Mouse (Mus musculus): ENCODE data around the gene Lmnb2.

Lmnb2 gene

GRCm38 (mm10) chr10:80904709-80905108 lies 13.3 kb downstream of the Lmnb2 start:
- in situ Hi-C loops (cut with MboI; ENCODE audit: low pct_unique_long_range_greater_than_20kb in 1 of 2, low sequenced_read_pairs in 2 of 2, unreplicated experiment in 1 of 2), result no loop called here

DNA sequence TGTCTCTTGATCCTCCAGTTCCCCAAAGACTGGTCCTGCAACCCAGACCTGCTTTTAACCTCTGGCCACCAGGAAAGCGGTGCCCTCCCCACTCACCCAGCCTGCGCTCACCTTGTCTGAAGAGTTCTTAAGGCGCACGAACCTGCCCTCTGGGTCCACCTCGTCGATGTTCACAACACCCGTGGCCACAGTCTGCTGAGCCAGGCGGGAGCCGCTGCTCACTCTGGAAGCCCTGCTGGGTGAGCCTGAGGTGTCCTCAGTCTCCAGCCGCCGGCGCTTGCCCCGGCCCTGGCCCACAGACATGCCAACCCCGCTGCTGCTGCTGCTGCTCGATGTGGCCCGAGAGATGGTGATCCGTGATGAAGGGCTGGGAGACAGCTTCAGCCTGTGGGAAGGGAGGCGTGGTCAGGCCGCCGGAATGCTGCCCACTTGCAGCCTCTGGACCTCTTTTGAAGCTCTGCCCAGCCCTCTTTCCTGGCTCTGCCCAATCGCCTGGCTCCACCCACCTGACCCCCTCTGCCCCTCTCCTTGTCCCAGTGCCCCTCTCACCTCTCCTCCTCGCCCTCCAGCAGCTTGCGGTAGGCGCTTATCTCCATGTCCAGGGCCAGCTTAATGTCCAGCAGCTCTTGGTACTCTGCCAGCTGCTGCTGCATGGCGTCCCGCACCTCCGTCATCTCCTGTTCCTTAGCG lies 13.9 kb downstream of the Lmnb2 start:
- in situ Hi-C loops (cut with MboI; ENCODE audit: low pct_unique_long_range_greater_than_20kb in 1 of 2, low sequenced_read_pairs in 2 of 2, unreplicated experiment in 1 of 2), result no loop called here

DNA sequence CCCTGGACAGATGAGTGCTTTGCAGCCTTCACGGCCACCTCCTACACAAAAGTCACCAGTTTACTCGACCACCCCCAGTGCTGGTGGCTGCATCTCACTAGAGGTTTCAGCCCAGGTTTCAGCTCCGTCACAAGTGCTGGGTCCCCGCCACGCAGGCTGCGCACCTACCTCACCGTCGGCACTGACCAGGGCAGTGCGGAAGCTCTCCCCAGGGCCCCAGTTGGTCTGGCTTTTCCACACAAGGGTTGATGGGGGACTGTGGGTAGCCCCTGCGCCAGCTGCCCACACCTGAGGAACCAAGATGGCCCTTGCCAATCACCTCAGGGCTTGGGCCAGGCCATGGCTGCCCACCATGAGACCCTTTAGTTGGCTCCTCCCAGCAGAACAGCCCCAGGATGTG lies 14.8 kb downstream of the Lmnb2 start:
- in situ Hi-C loops (cut with MboI; ENCODE audit: low pct_unique_long_range_greater_than_20kb in 1 of 2, low sequenced_read_pairs in 2 of 2, unreplicated experiment in 1 of 2), result no loop called here

GRCm38 (mm10) chr10:80902273-80902940 lies 15.6 kb downstream of the Lmnb2 start:
- in situ Hi-C loops (cut with MboI; ENCODE audit: low pct_unique_long_range_greater_than_20kb in 1 of 2, low sequenced_read_pairs in 2 of 2, unreplicated experiment in 1 of 2), result no loop called here

DNA sequence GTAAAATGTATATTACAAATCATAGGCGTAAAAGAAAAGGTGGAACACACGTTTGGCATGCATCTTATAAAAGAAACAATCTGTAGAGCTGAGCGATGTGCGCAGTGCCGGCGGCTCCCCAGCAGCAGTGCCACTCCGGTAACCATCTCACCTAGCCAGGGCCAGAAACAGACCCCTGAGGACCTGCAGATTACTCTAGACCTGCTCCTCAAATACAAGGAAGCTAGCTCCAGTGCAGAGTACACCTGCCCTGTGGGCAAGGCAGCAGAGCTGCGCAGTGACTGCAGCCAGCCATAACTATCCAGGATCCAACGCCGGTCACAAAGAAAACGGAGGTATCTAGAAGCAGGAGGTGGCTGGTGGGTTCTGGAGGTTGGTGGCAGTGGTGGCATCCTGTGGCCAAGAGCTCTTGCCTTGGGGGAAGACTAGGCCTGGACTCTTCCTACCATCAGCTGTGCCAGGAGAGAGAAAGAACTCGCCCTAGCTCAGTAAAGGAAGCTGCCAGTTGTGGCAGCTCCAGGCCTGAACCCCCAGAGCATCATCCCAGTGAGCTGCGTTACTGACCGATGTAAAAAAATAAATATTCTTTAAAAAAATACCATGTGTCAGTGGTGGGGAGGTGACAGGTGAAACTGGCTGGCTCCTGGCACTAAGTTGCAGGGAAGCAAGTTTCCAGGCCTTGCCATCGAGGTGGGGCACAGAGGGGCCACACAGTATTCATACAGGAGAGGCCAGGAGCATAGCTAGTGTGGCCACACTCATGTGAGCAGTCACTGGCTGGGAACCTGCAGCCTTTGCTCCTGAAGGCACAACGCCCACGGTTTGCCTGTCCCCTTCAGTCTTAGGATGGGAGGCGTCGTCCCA lies 16.4 kb downstream of the Lmnb2 start:
- in situ Hi-C loops (cut with MboI; ENCODE audit: low pct_unique_long_range_greater_than_20kb in 1 of 2, low sequenced_read_pairs in 2 of 2, unreplicated experiment in 1 of 2), result no loop called here

DNA sequence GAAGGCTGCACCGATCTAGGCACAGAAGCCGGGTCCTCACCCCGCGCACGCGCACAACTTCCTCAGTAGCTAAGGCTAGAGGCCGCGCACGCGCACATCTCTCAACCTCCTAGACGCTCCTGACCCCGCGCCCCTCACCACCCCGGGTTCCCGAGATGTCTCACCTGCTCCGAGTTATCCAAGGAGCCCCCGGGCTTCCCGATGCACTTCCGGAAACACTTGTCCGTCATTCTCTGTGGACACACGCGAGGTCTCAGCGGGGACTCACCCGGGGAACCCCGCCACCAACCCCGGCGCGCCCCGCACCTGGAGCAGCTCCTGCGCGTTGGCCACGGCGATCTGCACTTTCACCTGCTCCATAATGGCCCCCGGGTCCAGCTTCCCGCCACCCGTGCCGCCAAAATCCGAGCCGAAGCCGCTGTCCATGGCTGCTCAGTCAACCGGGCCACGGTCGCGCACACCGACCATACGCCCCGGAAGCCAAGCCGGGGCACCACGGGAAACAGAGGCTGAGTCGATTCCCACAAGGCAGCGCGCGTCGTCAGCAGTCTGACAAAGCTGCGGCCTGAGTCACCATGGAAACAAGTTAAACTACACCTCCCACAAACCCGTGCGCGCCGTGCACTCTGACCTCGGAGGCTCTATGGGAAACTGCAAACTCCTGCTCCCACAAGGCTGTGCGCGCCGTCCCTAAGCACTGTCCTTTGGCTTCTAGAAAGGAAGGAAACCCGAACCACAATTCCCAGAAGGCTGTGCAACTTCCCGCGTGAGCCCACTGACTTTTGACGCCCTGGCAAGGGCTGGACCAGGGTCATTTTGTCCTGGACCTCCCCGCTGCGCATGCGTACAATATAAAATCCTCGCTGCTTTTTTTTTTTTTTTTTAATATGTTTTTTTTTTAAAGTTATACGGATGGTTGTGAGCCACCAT lies 17.5 kb downstream of the Lmnb2 start, which contains the start of gene Timm13:
Timm13 (minus strand) TSS at position 652 of the 930 bp plus-strand sequence.
- in situ Hi-C loops (cut with MboI; ENCODE audit: low pct_unique_long_range_greater_than_20kb in 1 of 2, low sequenced_read_pairs in 2 of 2, unreplicated experiment in 1 of 2), result no loop called here

- in situ Hi-C loops (cut with MboI; ENCODE audit: low pct_unique_long_range_greater_than_20kb in 1 of 2, low sequenced_read_pairs in 2 of 2, unreplicated experiment in 1 of 2), result no loop called here
Measured at GRCm38 (mm10) chr10:80899591-80900317, 18.3 kb downstream of the Lmnb2 start.

DNA sequence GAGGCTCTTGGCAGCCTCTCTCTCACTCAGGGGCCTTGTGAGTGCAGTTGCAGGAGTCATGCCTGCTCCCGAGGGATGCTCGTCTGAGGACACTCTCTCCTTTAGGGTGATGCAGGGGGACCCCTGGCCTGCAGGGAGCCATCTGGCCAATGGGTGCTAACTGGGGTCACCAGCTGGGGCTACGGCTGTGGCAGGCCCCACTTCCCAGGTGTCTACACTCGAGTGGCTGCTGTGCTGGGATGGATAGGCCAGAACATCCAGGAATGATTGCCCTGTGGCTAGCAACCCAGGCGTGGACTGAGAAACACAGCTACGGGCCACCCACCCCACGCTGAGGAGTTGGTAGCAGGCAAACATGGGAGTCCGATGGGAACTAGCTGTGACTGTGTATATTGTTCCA lies 19.0 kb downstream of the Lmnb2 start:
- in situ Hi-C loops (cut with MboI; ENCODE audit: low pct_unique_long_range_greater_than_20kb in 1 of 2, low sequenced_read_pairs in 2 of 2, unreplicated experiment in 1 of 2), result no loop called here

DNA sequence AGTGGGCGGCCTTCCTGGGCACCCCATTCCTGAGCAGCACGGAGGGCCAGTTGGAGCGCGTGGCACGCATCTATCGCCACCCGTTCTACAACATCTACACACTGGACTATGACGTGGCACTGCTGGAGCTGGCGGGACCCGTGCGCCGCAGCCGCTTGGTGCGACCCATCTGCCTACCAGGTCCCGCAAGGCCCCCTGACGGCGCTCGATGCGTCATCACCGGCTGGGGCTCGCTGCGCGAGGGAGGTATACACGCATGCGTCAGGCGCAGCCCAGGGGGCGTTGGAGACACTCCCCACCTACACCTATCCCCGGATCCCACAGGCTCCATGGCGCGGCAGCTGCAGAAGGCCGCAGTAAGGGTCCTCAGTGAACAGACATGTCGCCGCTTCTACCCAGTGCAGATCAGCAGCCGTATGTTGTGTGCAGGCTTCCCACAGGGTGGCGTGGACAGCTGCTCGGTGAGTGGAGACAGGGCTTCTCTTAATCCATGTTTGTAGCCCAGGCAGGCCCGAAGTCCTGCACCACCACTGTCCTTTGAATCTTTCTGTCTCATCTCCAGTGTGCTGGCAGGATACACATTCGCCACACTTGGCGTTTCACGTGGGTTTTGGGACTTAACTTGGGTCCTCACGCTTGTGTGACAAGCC lies 20.1 kb downstream of the Lmnb2 start:
- in situ Hi-C loops (cut with MboI; ENCODE audit: low pct_unique_long_range_greater_than_20kb in 1 of 2, low sequenced_read_pairs in 2 of 2, unreplicated experiment in 1 of 2), result no loop called here

GRCm38 (mm10) chr10:80896581-80897485 lies 21.2 kb downstream of the Lmnb2 start:
- in situ Hi-C loops (cut with MboI; ENCODE audit: low pct_unique_long_range_greater_than_20kb in 1 of 2, low sequenced_read_pairs in 2 of 2, unreplicated experiment in 1 of 2), result no loop called here

DNA sequence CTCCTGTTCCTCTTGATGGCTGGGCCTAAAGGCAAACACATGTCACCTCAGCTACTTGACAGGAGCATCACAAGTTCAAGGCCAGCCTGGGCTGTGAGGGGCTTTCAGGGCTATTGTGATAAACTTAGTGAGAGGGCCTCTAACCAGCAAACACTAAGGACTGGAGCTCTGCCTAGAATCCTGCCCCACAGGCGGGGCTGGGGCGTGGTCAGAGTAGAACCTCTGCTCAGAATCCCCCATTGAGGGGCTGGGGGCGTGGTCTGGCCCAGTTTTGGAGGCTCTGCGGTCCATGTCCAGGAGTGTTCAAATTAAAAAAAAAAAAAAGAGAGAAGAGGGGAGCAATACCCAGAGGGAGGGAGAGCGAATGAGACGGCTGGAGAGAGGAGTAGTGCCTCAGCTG lies 22.3 kb downstream of the Lmnb2 start:
- in situ Hi-C loops (cut with MboI; ENCODE audit: low pct_unique_long_range_greater_than_20kb in 1 of 2, low sequenced_read_pairs in 2 of 2, unreplicated experiment in 1 of 2), result no loop called here

GRCm38 (mm10) chr10:80895100-80895499 lies 22.9 kb downstream of the Lmnb2 start:
- in situ Hi-C loops (cut with MboI; ENCODE audit: low pct_unique_long_range_greater_than_20kb in 1 of 2, low sequenced_read_pairs in 2 of 2, unreplicated experiment in 1 of 2), result no loop called here

- in situ Hi-C loops (cut with MboI; ENCODE audit: low pct_unique_long_range_greater_than_20kb in 1 of 2, low sequenced_read_pairs in 2 of 2, unreplicated experiment in 1 of 2), result loop anchor here in 1 of 2 experiments (5.0 kb wide), 1 partner anchor 40 kb away; no protein-coding TSS in a partner anchor
Measured at GRCm38 (mm10) chr10:80887181-80887580, 30.9 kb downstream of the Lmnb2 start.

DNA sequence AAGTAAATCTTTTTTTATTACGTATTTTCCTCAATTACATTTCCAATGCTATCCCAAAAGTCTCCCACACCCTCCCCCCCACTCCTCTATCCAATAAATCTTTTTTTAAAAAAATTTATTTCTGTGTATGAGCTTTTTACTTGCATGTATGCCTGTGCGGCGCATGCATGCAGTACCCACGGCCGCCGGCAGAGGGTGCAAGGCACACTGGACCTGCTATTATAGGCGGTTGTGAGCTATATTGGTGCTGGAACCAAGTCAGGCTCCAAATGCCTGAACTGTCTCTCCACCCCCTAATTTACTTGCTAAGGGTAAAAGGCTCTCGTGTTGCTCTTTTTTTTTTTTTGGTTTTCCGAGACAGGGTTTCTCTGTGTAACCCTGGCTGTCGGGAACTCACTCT lies 36.7 kb downstream of the Lmnb2 start:
- in situ Hi-C loops (cut with MboI; ENCODE audit: low pct_unique_long_range_greater_than_20kb in 1 of 2, low sequenced_read_pairs in 2 of 2, unreplicated experiment in 1 of 2), result loop anchor here (5.0 kb wide), 1 partner anchor 116 kb away; no protein-coding TSS in a partner anchor

DNA sequence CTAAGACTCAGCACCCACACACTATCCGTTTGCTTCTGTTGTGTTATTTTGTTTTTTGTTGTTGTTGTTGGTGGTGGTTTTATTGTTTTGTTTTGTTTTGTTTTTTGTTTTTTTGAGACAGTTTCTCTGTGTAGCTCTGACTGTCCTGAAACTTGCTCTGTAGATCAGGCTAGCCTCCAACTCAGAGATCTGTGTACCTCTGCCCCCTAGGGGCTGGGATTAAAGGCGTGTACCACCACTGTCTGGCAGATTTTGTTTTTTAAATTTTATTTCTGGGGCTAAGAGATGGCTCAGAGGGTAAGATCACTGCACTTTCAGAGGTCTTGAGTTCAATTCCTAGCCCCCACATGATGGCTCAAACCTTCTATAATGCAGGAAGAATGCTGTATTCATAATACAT lies 37.1 kb downstream of the Lmnb2 start:
- in situ Hi-C loops (cut with MboI; ENCODE audit: low pct_unique_long_range_greater_than_20kb in 1 of 2, low sequenced_read_pairs in 2 of 2, unreplicated experiment in 1 of 2), result loop anchor here (5.0 kb wide), 1 partner anchor 116 kb away; no protein-coding TSS in a partner anchor

GRCm38 (mm10) chr10:80880131-80880641 lies 37.9 kb downstream of the Lmnb2 start:
- in situ Hi-C loops (cut with MboI; ENCODE audit: low pct_unique_long_range_greater_than_20kb in 1 of 2, low sequenced_read_pairs in 2 of 2, unreplicated experiment in 1 of 2), result loop anchor here (5.0 kb wide), 1 partner anchor 117 kb away; no protein-coding TSS in a partner anchor
